Mouse (Mus musculus) hindbrain, embryonic 13.5 days (tissue): Measurements from ENCODE around the gene Lmntd1. TPM values are rescaled to one million over a fixed set of nuclear protein-coding genes. Genes with fewer than 3 reads are reported as not detected.

ENCODE experiments used
- ATAC-seq: fragments of 200-750 bp; cut with Nextera tagmentation; 2 replicates; pipeline ENCODE4 v1.8.0; 2017; ENCODE audit warnings: moderate TSS enrichment; ENCODE audit not compliant: low FRiP score
- H3K27ac ChIP-seq: fragments of 300-500 bp; sonication (generic); 2 replicates; pipeline ENCODE4 v1.5.1; 2015; ENCODE audit warnings: inconsistent platforms, mild to moderate bottlenecking, moderate library complexity
- H3K27me3 ChIP-seq: fragments of 300-500 bp; sonication (generic); 2 replicates; pipeline ENCODE4 v1.6.1; 2015; ENCODE audit warnings: mild to moderate bottlenecking, inconsistent platforms
- H3K36me3 ChIP-seq: fragments of 300-500 bp; sonication (generic); 2 replicates; pipeline ENCODE4 v1.6.1; 2015; ENCODE audit warnings: mild to moderate bottlenecking, inconsistent platforms
- H3K4me1 ChIP-seq: fragments of 300-500 bp; sonication (generic); replicated peaks from 2 replicates; pipeline ENCODE4 v1.6.1; 2015; ENCODE audit warnings: inconsistent platforms
- H3K4me2 ChIP-seq: fragments of 300-500 bp; sonication (generic); 2 replicates; pipeline ENCODE4 v1.6.1; 2015; ENCODE audit warnings: inconsistent platforms, mild to moderate bottlenecking, moderate library complexity
- H3K4me3 ChIP-seq: fragments of 300-500 bp; sonication (generic); 2 replicates; pipeline ENCODE4 v1.5.1; 2015; ENCODE audit warnings: mild to moderate bottlenecking, inconsistent platforms
- H3K9ac ChIP-seq: fragments of 300-500 bp; sonication (generic); 2 replicates; pipeline ENCODE4 v1.6.1; 2015; ENCODE audit warnings: mild to moderate bottlenecking, inconsistent platforms
- H3K9me3 ChIP-seq: fragments of 300-500 bp; sonication (generic); 2 replicates; pipeline ENCODE4 v1.6.1; 2016; ENCODE audit warnings: inconsistent platforms
- WGBS: fragments of 180-500 bp; shearing (Covaris S2); methylation state at CpG from one replicate; pipeline ENCODE4 v1.1.7; 2015; 5-methylcytosine and 5-hydroxymethylcytosine counted together
- polyA plus RNA-seq: library from polyadenylated mRNA; unstranded; fragments of >200 nt; fragmentation: Nextera tagmentation; extraction: Ambion mirVana; gene quantifications from 2 replicates; pipeline ENCODE4 v1.2.1, GENCODE M21; 2015

Lmntd1 gene
- polyA plus RNA-seq, 1 experiment from 2014 or later = 0.75 TPM

GRCm38 (mm10) chr6:145598794-145599555 lies 15.1 kb downstream of the Lmntd1 start:
- Histone ChIP-seq H3K9me3 (no peaks in the 10 kb centered on the region), H3K4me2 (no peak overlapping the region), H3K4me1 (peaks cover 13% of the 10 kb centered on the region), H3K27ac (no peak overlapping the region), H3K9ac (no peak overlapping the region), H3K4me3 (no peak overlapping the region), H3K36me3 (no peaks in the 10 kb centered on the region), H3K27me3 (no peaks in the 10 kb centered on the region)
- ATAC-seq = no peak
- WGBS = 69% methylated on average over 11 of the region's 11 CpGs

- Histone ChIP-seq H3K27me3 (no peaks in the 10 kb centered on the region), H3K36me3 (no peaks in the 10 kb centered on the region), H3K27ac (no peak overlapping the region), H3K4me2 (no peak overlapping the region), H3K9ac (no peak overlapping the region), H3K9me3 (no peaks in the 10 kb centered on the region), H3K4me1 (peaks cover 15% of the 10 kb centered on the region), H3K4me3 (no peak overlapping the region)
- 84% methylated on average over 4 of the region's 4 CpGs for WGBS
- ATAC-seq = no peak
These were observed 18.2 kb downstream of the Lmntd1 start for GRCm38 (mm10) chr6:145595905-145596304.

GRCm38 (mm10) chr6:145593991-145594390 lies 20.1 kb downstream of the Lmntd1 start:
- Histone ChIP-seq H3K4me2 (no peak overlapping the region), H3K9me3 (no peaks in the 10 kb centered on the region), H3K4me1 (peaks cover 13% of the 10 kb centered on the region), H3K4me3 (no peak overlapping the region), H3K9ac (no peak overlapping the region), H3K36me3 (no peaks in the 10 kb centered on the region), H3K27ac (no peak overlapping the region), H3K27me3 (no peaks in the 10 kb centered on the region)
- ATAC-seq = no peak
- 80% methylated on average over 7 of the region's 7 CpGs for WGBS

GRCm38 (mm10) chr6:145592531-145592998 lies 21.6 kb downstream of the Lmntd1 start:
- Histone ChIP-seq H3K27ac (no peak overlapping the region; the same call in 1 of the 2 replicates), H3K4me1 (peaks cover 9% of the 10 kb centered on the region)

GRCm38 (mm10) chr6:145592036-145592435 lies 22.1 kb downstream of the Lmntd1 start:
- WGBS = 76% methylated on average over 6 of the region's 6 CpGs
- no peaks in the 10 kb centered on the region for H3K9me3 ChIP-seq
- no peaks in the 10 kb centered on the region for H3K36me3 ChIP-seq
- no peak overlapping the region for H3K4me2 ChIP-seq
- peaks cover 9% of the 10 kb centered on the region for H3K4me1 ChIP-seq
- H3K27me3 ChIP-seq = no peaks in the 10 kb centered on the region
- no peak overlapping the region for H3K4me3 ChIP-seq
- no peak for ATAC-seq
- H3K9ac ChIP-seq = no peak overlapping the region
- no peak overlapping the region; the same call in 1 of the 2 replicates for H3K27ac ChIP-seq

More at GRCm38 (mm10) chr6:145592531-145592998, 21.6 kb downstream of the Lmntd1 start:
- ATAC-seq = no peak
- H3K4me3 ChIP-seq = no peak overlapping the region
- no peaks in the 10 kb centered on the region for H3K9me3 ChIP-seq
- no peaks in the 10 kb centered on the region for H3K27me3 ChIP-seq
- 59% methylated on average over 8 of the region's 8 CpGs for WGBS
- no peak overlapping the region for H3K4me2 ChIP-seq
- H3K9ac ChIP-seq = no peak overlapping the region
- no peaks in the 10 kb centered on the region for H3K36me3 ChIP-seq

- Histone ChIP-seq H3K36me3 (no peaks in the 10 kb centered on the region), H3K4me3 (no peak overlapping the region), H3K9ac (no peak overlapping the region), H3K27me3 (no peaks in the 10 kb centered on the region), H3K4me2 (no peak overlapping the region), H3K27ac (no peak overlapping the region), H3K9me3 (no peaks in the 10 kb centered on the region), H3K4me1 (peaks cover 9% of the 10 kb centered on the region)
- no peak for ATAC-seq
- 75% methylated on average over 1 of the region's 1 CpGs for WGBS
These were observed 22.5 kb downstream of the Lmntd1 start for GRCm38 (mm10) chr6:145591578-145591977.

GRCm38 (mm10) chr6:145590501-145591293 lies 23.4 kb downstream of the Lmntd1 start:
- WGBS = 81% methylated on average over 11 of the region's 11 CpGs

GRCm38 (mm10) chr6:145585052-145585973 lies 28.8 kb downstream of the Lmntd1 start:
- no peaks in the 10 kb centered on the region for H3K36me3 ChIP-seq
- peak overlapping the region; percentile 25 for H3K4me2 ChIP-seq
- H3K9me3 ChIP-seq = no peaks in the 10 kb centered on the region
- no peaks in the 10 kb centered on the region for H3K27me3 ChIP-seq
- no peak overlapping the region for H3K4me3 ChIP-seq
- WGBS = 56% methylated on average over 21 of the region's 21 CpGs
- H3K27ac ChIP-seq = peak overlapping the region; percentile 77
- H3K9ac ChIP-seq = no peak overlapping the region
- ATAC-seq = peak; percentile 83
- H3K4me1 ChIP-seq = peaks cover 23% of the 10 kb centered on the region

More at GRCm38 (mm10) chr6:145590501-145591293, 23.4 kb downstream of the Lmntd1 start:
- H3K4me3 ChIP-seq = no peak overlapping the region
- H3K36me3 ChIP-seq = no peaks in the 10 kb centered on the region
- H3K9me3 ChIP-seq = no peaks in the 10 kb centered on the region
- H3K9ac ChIP-seq = no peak overlapping the region
- H3K4me1 ChIP-seq = peaks cover 13% of the 10 kb centered on the region
- H3K27me3 ChIP-seq = no peaks in the 10 kb centered on the region
- no peak overlapping the region for H3K27ac ChIP-seq
- ATAC-seq = no peak
- no peak overlapping the region for H3K4me2 ChIP-seq

- ATAC-seq = no peak
- Histone ChIP-seq H3K36me3 (no peaks in the 10 kb centered on the region), H3K9me3 (no peaks in the 10 kb centered on the region), H3K4me2 (no peak overlapping the region), H3K9ac (no peak overlapping the region), H3K4me1 (peaks cover 36% of the 10 kb centered on the region), H3K27me3 (0 out of 2 replicates have a peak, but pooled peaks cover 2% of the 10 kb centered on the region), H3K4me3 (no peak overlapping the region), H3K27ac (peak overlapping the region; percentile 12; the same call in 1 of the 2 replicates)
- 70% methylated on average over 10 of the region's 10 CpGs for WGBS
These were observed 32.6 kb downstream of the Lmntd1 start for GRCm38 (mm10) chr6:145581366-145582170.

GRCm38 (mm10) chr6:145579761-145580160 lies 34.4 kb downstream of the Lmntd1 start:
- H3K36me3 ChIP-seq = no peaks in the 10 kb centered on the region
- 85% methylated on average over 3 of the region's 3 CpGs for WGBS
- no peak for ATAC-seq

More at GRCm38 (mm10) chr6:145579761-145580160, 34.4 kb downstream of the Lmntd1 start:
- Histone ChIP-seq H3K4me3 (no peak overlapping the region), H3K4me2 (no peak overlapping the region), H3K27me3 (0 out of 2 replicates have a peak, but pooled peaks cover 2% of the 10 kb centered on the region), H3K9ac (no peak overlapping the region), H3K27ac (no peak overlapping the region), H3K4me1 (peaks cover 24% of the 10 kb centered on the region), H3K9me3 (no peaks in the 10 kb centered on the region)
